Mouse (Mus musculus) hindbrain, embryonic 14.5 days (tissue): Measurements from ENCODE around the gene Sema4f. TPM values are rescaled to one million over a fixed set of nuclear protein-coding genes. Genes with fewer than 3 reads are reported as not detected.

Experiments
- ATAC-seq: fragments of 200-750 bp; cut with Nextera tagmentation; 2 replicates; pipeline ENCODE4 v1.8.0; 2017; ENCODE audit warnings: moderate number of reproducible peaks, mild to moderate bottlenecking, moderate TSS enrichment, moderate library complexity; ENCODE audit not compliant: low FRiP score
- DNase-seq: peaks from one replicate; pipeline ENCODE4 v3.0.0-alpha.2; 2015; ENCODE audit warnings: low spot score
- H3K27ac ChIP-seq: fragments of 300-500 bp; sonication (generic); 2 replicates; pipeline ENCODE4 v1.5.1; 2014; ENCODE audit warnings: mild to moderate bottlenecking, moderate library complexity
- H3K27me3 ChIP-seq: fragments of 300-500 bp; sonication (generic); 2 replicates; pipeline ENCODE4 v1.6.1; 2014; ENCODE audit warnings: mild to moderate bottlenecking, low read length, mixed read lengths; ENCODE audit not compliant: control insufficient read depth, insufficient read depth
- H3K36me3 ChIP-seq: fragments of 300-500 bp; sonication (generic); replicated peaks from 2 replicates; pipeline ENCODE4 v1.6.1; 2014; ENCODE audit not compliant: control insufficient read depth, insufficient read depth
- H3K4me1 ChIP-seq: fragments of 300-500 bp; sonication (generic); replicated peaks from 2 replicates; pipeline ENCODE4 v1.6.1; 2014; ENCODE audit warnings: antibody characterized with exemption, low read length, mixed read lengths; ENCODE audit not compliant: control insufficient read depth, insufficient read depth
- H3K4me2 ChIP-seq: fragments of 300-500 bp; sonication (generic); replicated peaks from 2 replicates; pipeline ENCODE4 v1.6.1; 2014; ENCODE audit warnings: mild to moderate bottlenecking, moderate library complexity
- H3K4me3 ChIP-seq: fragments of 300-500 bp; sonication (generic); replicated peaks from 2 replicates; pipeline ENCODE4 v1.5.1; 2014; ENCODE audit warnings: mild to moderate bottlenecking, low read length
- H3K9ac ChIP-seq: fragments of 300-500 bp; sonication (generic); 2 replicates; pipeline ENCODE4 v1.6.1; 2014
- H3K9me3 ChIP-seq: fragments of 300-500 bp; sonication (generic); 2 replicates; pipeline ENCODE4 v1.6.1; 2016; ENCODE audit warnings: low read length; ENCODE audit not compliant: control insufficient read depth
- WGBS: fragments of 180-500 bp; shearing (Covaris S2); extraction: QIAGEN DNeasy Blood & Tissue Kit; methylation state at CpG from one replicate; pipeline ENCODE4 v1.1.7; 2014; 5-methylcytosine and 5-hydroxymethylcytosine counted together
- polyA plus RNA-seq: library from polyadenylated mRNA; unstranded; fragments of >200 nt; fragmentation: Nextera tagmentation; extraction: Ambion mirVana; gene quantifications from 2 replicates; pipeline ENCODE4 v1.2.1, GENCODE M21; 2014

Sema4f gene
- polyA plus RNA-seq, 1 experiment from 2014 or later: 14.0 TPM

- no peaks in the 10 kb centered on the region for H3K27me3 ChIP-seq
- no peak overlapping the region for H3K4me3 ChIP-seq
- H3K36me3 ChIP-seq: no peaks in the 10 kb centered on the region
- ATAC-seq (no peak), DNase-seq (no peak)
- no peak overlapping the region for H3K27ac ChIP-seq
- H3K4me1 ChIP-seq: no peaks in the 10 kb centered on the region
- H3K9ac ChIP-seq: no peak overlapping the region
- 82% methylated on average over 3 of the region's 3 CpGs for WGBS
- no peaks in the 10 kb centered on the region for H3K9me3 ChIP-seq
- no peak overlapping the region for H3K4me2 ChIP-seq
Measured at GRCm38 (mm10) chr6:82940765-82941164, 1.2 kb upstream of the Sema4f start.

- no peak for ATAC-seq
- 88% methylated on average over 3 of the region's 3 CpGs for WGBS
Measured at GRCm38 (mm10) chr6:82934616-82935230, 4.8 kb downstream of the Sema4f start.

GRCm38 (mm10) chr6:82927617-82928016, 12.0 kb downstream of the Sema4f start:
- WGBS: 84% methylated on average over 5 of the region's 5 CpGs

More at GRCm38 (mm10) chr6:82934616-82935230, 4.8 kb downstream of the Sema4f start:
- H3K4me3 ChIP-seq: no peak overlapping the region
- no peaks in the 10 kb centered on the region for H3K27me3 ChIP-seq
- no peak overlapping the region for H3K27ac ChIP-seq
- H3K9me3 ChIP-seq: no peaks in the 10 kb centered on the region
- H3K36me3 ChIP-seq: peaks cover 42% of the 10 kb centered on the region
- H3K4me1 ChIP-seq: no peaks in the 10 kb centered on the region
- no peak overlapping the region for H3K4me2 ChIP-seq
- H3K9ac ChIP-seq: no peak overlapping the region
- no peak for DNase-seq

GRCm38 (mm10) chr6:82926528-82926927, 13.0 kb downstream of the Sema4f start:
- ATAC-seq: no peak
- Histone ChIP-seq H3K4me2 (no peak overlapping the region), H3K27me3 (no peaks in the 10 kb centered on the region), H3K9ac (no peak overlapping the region), H3K4me1 (no peaks in the 10 kb centered on the region), H3K27ac (no peak overlapping the region), H3K4me3 (no peak overlapping the region), H3K36me3 (peaks cover 50% of the 10 kb centered on the region), H3K9me3 (0 out of 2 replicates have a peak, but pooled peaks cover 7% of the 10 kb centered on the region)
- DNase-seq: no peak
- whole genome bisulfite sequencing: 89% methylated on average over 7 of the region's 7 CpGs

More at GRCm38 (mm10) chr6:82927617-82928016, 12.0 kb downstream of the Sema4f start:
- no peak overlapping the region for H3K27ac ChIP-seq
- H3K9ac ChIP-seq: no peak overlapping the region
- H3K4me2 ChIP-seq: no peak overlapping the region
- peaks cover 47% of the 10 kb centered on the region for H3K36me3 ChIP-seq
- 0 out of 2 replicates have a peak, but pooled peaks cover 7% of the 10 kb centered on the region for H3K9me3 ChIP-seq
- ATAC-seq (no peak), DNase-seq (no peak)
- no peaks in the 10 kb centered on the region for H3K4me1 ChIP-seq
- H3K4me3 ChIP-seq: no peak overlapping the region
- H3K27me3 ChIP-seq: no peaks in the 10 kb centered on the region

GRCm38 (mm10) chr6:82926106-82926505, 13.5 kb downstream of the Sema4f start:
- no peak for DNase-seq
- Histone ChIP-seq H3K9me3 (0 out of 2 replicates have a peak, but pooled peaks cover 7% of the 10 kb centered on the region), H3K9ac (no peak overlapping the region), H3K27ac (no peak overlapping the region), H3K27me3 (no peaks in the 10 kb centered on the region), H3K4me1 (no peaks in the 10 kb centered on the region), H3K4me2 (no peak overlapping the region), H3K4me3 (no peak overlapping the region), H3K36me3 (peaks cover 46% of the 10 kb centered on the region)
- no peak for ATAC-seq
- WGBS: 89% methylated on average over 10 of the region's 10 CpGs

GRCm38 (mm10) chr6:82925005-82925404, 14.6 kb downstream of the Sema4f start:
- Histone ChIP-seq H3K9me3 (0 out of 2 replicates have a peak, but pooled peaks cover 7% of the 10 kb centered on the region), H3K27ac (no peak overlapping the region), H3K27me3 (no peaks in the 10 kb centered on the region), H3K4me2 (no peak overlapping the region), H3K4me3 (no peak overlapping the region), H3K36me3 (peaks cover 35% of the 10 kb centered on the region), H3K9ac (no peak overlapping the region), H3K4me1 (no peaks in the 10 kb centered on the region)
- 59% methylated on average over 3 of the region's 3 CpGs for WGBS
- DNase-seq: no peak
- no peak for ATAC-seq

- peaks cover 58% of the 10 kb centered on the region for H3K36me3 ChIP-seq
- WGBS: 81% methylated on average over 9 of the region's 9 CpGs
- no peak for ATAC-seq
- H3K4me3 ChIP-seq: no peak overlapping the region
- H3K27me3 ChIP-seq: no peaks in the 10 kb centered on the region
- H3K4me2 ChIP-seq: no peak overlapping the region
- H3K9ac ChIP-seq: no peak overlapping the region
- no peak overlapping the region for H3K27ac ChIP-seq
- H3K4me1 ChIP-seq: no peaks in the 10 kb centered on the region
- no peak for DNase-seq
- H3K9me3 ChIP-seq: 0 out of 2 replicates have a peak, but pooled peaks cover 7% of the 10 kb centered on the region
Measured at GRCm38 (mm10) chr6:82921426-82922224, 17.9 kb downstream of the Sema4f start.

- Histone ChIP-seq H3K9me3 (0 out of 2 replicates have a peak, but pooled peaks cover 7% of the 10 kb centered on the region), H3K36me3 (peaks cover 64% of the 10 kb centered on the region), H3K4me2 (no peak overlapping the region), H3K4me3 (no peak overlapping the region), H3K4me1 (no peaks in the 10 kb centered on the region), H3K27ac (no peak overlapping the region), H3K27me3 (no peaks in the 10 kb centered on the region), H3K9ac (no peak overlapping the region)
- ATAC-seq (no peak), DNase-seq (no peak)
- 68% methylated on average over 8 of the region's 8 CpGs for whole genome bisulfite sequencing
Measured at GRCm38 (mm10) chr6:82919520-82919919, 20.0 kb downstream of the Sema4f start.

GRCm38 (mm10) chr6:82918371-82918770, 21.2 kb downstream of the Sema4f start:
- H3K9me3 ChIP-seq: no peaks in the 10 kb centered on the region
- DNase-seq (no peak), ATAC-seq (no peak)
- no peaks in the 10 kb centered on the region for H3K4me1 ChIP-seq
- no peak overlapping the region for H3K4me2 ChIP-seq
- H3K36me3 ChIP-seq: peaks cover 58% of the 10 kb centered on the region
- no peak overlapping the region for H3K9ac ChIP-seq
- H3K27ac ChIP-seq: no peak overlapping the region
- WGBS: 87% methylated on average over 14 of the region's 14 CpGs
- no peak overlapping the region for H3K4me3 ChIP-seq
- no peaks in the 10 kb centered on the region for H3K27me3 ChIP-seq
